Mouse (Mus musculus): ENCODE measurements around the gene Exo5. TPM values are rescaled to one million over a fixed set of nuclear protein-coding genes. Genes with fewer than 3 reads are reported as not detected.

Gene Exo5
- polyA plus RNA-seq, 1 experiment from 2014 or later: 44.6 TPM

DNA sequence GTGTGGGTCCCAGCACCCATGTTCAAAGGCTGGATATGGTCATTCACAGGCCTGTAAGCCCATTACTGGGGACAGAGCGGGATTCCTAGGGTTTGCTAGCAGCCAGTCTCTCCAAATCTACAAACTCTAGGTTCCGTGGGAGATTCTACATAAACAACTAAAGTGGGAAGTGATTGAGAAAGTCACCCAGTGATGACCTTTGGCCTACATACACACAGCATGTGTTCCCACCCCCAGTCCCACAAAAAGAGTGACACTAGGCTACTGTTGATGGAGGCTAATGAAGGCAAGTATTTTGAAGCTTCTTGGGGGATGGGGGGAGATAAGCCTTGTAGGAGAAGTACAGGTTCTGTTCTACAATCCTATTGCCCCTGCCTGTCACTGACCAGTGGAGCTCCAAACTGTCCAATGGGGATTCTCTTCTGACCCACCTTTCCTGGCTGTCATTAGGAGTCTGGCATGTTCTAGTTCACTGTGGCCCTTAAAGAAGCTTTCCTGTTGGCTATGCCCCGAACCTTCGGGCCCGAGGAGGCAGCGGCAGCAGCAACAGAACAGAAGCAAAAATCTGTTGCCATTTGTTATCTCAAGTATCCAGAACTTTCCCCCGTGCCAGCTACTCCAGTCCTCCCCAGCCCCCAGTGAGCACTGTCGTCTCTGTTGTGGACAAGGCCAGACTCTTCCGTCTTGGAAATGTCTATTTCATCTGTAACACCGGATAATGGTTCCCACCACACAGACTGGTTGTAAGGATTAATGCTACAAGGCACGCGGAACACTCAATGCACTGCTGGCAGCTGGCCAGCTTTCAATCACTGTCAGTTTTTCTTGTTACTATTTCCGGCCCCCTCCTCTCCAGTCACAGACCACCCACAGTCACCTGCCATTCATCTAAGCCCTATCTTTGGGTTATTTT lies 39.4 kb downstream of the Exo5 start:
- H3K36me3 ChIP-seq (ENCODE audit: control insufficient read depth, insufficient read depth): no peaks in the 10 kb centered on the region
- H3K27ac ChIP-seq (ENCODE audit: low read length): no peak overlapping the region; the same call in 1 of the 2 replicates
- H3K4me2 ChIP-seq (ENCODE audit: low read length): 0 out of 2 replicates have a peak overlapping the region, but pooled peaks have one; percentile 3
- WGBS: 35% methylated on average over 13 of the region's 13 CpGs
- peaks cover 24% of the 10 kb centered on the region for H3K4me1 ChIP-seq (replicated peaks; ENCODE audit: control insufficient read depth, insufficient read depth, low read length)
- no peaks in the 10 kb centered on the region for H3K27me3 ChIP-seq (replicated peaks; ENCODE audit: control insufficient read depth, insufficient read depth, low read length)
- no peak for ATAC-seq
- H3K9ac ChIP-seq (replicated peaks; ENCODE audit: low read depth, low read length): no peak overlapping the region
- H3K9me3 ChIP-seq (ENCODE audit: control insufficient read depth, low read length): no peaks in the 10 kb centered on the region
- H3K4me3 ChIP-seq (replicated peaks; ENCODE audit: low read length): no peak overlapping the region

DNA sequence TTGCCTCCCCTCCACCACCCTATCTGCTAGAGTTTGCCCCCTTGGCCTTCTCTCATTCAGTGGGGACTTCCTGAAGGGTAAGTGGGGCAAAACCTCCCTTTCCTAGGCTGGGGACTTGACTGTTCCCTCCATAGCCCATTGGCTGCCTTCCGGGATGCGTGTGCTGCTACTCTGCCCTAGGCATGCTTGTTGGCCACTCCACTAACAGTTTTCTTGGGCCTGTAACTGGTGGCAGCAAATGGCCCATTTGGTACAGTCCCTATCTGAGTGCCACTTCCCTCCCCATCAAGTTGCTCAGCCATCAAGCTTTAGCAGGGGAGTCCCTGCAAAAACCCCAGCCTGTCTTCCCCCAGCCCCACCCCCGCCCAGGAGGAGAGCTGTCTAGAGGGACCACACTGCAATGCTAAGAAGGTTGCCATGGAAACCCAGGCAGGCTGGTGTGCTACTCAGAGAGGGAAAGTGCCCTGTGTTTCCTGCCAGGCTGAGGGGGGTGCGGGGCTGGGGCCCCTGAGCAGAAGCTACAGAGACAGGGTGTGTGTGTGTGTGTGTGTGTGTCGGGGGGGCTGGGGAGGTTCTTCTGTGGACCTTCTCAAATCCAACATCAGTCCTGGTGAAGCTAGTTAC lies 42.7 kb downstream of the Exo5 start:
- peaks cover 33% of the 10 kb centered on the region for H3K4me1 ChIP-seq (replicated peaks; ENCODE audit: control insufficient read depth, insufficient read depth, low read length)

DNA sequence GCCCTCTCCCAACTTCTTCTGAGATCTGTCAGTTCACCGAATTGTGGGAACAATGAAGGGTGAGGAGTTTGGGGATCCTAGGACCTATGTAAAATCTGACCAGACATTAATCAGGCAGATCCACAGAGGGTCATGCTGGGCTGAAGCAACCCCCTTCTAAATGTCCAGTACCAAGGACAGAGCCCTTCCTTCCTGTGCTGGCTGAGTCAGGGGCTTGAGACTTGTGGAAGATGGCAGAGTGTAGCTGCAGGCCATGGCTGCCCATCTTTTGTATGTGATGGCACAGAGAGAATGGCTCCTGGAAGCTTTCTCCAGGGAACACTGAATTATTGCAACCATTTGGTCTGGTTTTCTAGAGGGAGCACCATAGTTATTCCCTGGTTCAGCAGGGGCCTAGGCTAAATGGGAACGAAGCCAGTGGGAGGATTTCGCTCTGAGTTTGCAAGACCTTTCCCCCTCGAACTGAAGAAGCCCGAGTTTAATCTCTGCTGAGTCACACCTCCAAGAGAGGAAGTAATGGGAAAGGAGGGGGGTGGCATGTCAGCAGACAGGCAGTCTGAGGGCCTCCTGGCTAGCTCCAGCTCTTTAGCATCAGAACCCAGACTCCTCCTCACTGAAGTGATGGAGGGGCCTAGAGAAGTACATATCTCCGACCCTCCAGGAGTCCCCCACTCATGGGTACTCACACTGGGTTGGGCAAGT lies 43.9 kb downstream of the Exo5 start:
- no peak overlapping the region for H3K9ac ChIP-seq (replicated peaks; ENCODE audit: low read depth, low read length)
- 61% methylated on average over 6 of the region's 6 CpGs for WGBS
- no peaks in the 10 kb centered on the region for H3K36me3 ChIP-seq (ENCODE audit: control insufficient read depth, insufficient read depth)
- H3K9me3 ChIP-seq (ENCODE audit: control insufficient read depth, low read length): no peaks in the 10 kb centered on the region
- H3K4me3 ChIP-seq (replicated peaks; ENCODE audit: low read length): no peak overlapping the region
- no peaks in the 10 kb centered on the region for H3K27me3 ChIP-seq (replicated peaks; ENCODE audit: control insufficient read depth, insufficient read depth, low read length)
- no peak for ATAC-seq
- no peak overlapping the region for H3K4me2 ChIP-seq (ENCODE audit: low read length)
- H3K27ac ChIP-seq (ENCODE audit: low read length): no peak overlapping the region
- peaks cover 34% of the 10 kb centered on the region for H3K4me1 ChIP-seq (replicated peaks; ENCODE audit: control insufficient read depth, insufficient read depth, low read length)

More for the DNA sequence above, 42.7 kb downstream of the Exo5 start:
- Histone ChIP-seq H3K9me3 (ENCODE audit: control insufficient read depth, low read length) (no peaks in the 10 kb centered on the region), H3K27ac (ENCODE audit: low read length) (no peak overlapping the region), H3K36me3 (ENCODE audit: control insufficient read depth, insufficient read depth) (no peaks in the 10 kb centered on the region), H3K27me3 (replicated peaks; ENCODE audit: control insufficient read depth, insufficient read depth, low read length) (no peaks in the 10 kb centered on the region), H3K4me2 (ENCODE audit: low read length) (no peak overlapping the region), H3K4me3 (replicated peaks; ENCODE audit: low read length) (no peak overlapping the region), H3K9ac (replicated peaks; ENCODE audit: low read depth, low read length) (no peak overlapping the region)
- peak; percentile 90 for ATAC-seq
- WGBS: 28% methylated on average over 5 of the region's 5 CpGs

DNA sequence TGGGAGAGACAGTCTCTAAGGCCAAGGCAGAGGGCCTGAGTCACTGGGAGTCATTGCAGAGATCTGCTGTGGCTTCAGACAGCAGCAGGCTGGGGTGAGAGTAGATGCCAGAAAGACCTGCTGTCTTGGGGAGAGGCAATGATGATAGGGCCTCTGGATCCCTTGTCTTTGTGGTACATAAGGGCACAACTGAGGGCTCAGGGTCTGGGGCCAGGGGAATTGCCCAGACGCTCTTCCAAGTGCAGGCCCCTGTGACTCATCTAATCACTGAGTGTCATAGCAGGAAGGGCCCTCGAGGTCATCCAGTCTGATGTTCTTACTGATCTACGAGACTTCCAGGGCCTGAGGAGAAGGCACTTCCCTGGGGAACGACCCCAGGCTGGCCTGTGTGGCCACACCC lies 45.4 kb downstream of the Exo5 start:
- no peaks in the 10 kb centered on the region for H3K27me3 ChIP-seq (replicated peaks; ENCODE audit: control insufficient read depth, insufficient read depth, low read length)
- H3K4me3 ChIP-seq (replicated peaks; ENCODE audit: low read length): no peak overlapping the region
- no peaks in the 10 kb centered on the region for H3K36me3 ChIP-seq (ENCODE audit: control insufficient read depth, insufficient read depth)
- H3K27ac ChIP-seq (ENCODE audit: low read length): no peak overlapping the region
- no peak overlapping the region for H3K9ac ChIP-seq (replicated peaks; ENCODE audit: low read depth, low read length)
- H3K9me3 ChIP-seq (ENCODE audit: control insufficient read depth, low read length): no peaks in the 10 kb centered on the region
- no peak overlapping the region for H3K4me2 ChIP-seq (ENCODE audit: low read length)
- WGBS: 69% methylated on average over 4 of the region's 4 CpGs
- no peak for ATAC-seq
- peaks cover 25% of the 10 kb centered on the region for H3K4me1 ChIP-seq (replicated peaks; ENCODE audit: control insufficient read depth, insufficient read depth, low read length)

DNA sequence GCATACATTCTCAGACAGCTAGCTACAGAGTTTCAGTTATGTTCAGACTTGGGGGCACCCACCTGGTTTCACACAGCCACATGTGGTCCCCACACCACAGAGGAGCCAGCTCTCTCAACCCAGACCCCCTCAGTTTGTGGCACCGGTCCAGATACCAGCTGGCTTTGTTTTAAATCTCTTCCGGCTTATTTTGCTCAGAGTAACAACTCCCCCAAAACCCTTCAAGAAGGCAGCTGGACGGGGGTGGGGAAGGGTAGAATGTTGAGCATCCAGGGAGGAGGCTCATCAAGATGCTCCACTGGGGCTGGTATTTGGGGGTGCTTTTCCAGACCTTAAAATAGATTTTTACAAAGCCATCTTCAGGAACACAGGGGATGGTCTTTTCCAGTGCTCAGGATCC lies 46.1 kb downstream of the Exo5 start:
- no peak overlapping the region for H3K27ac ChIP-seq (ENCODE audit: low read length)
- H3K4me3 ChIP-seq (replicated peaks; ENCODE audit: low read length): no peak overlapping the region
- H3K4me2 ChIP-seq (ENCODE audit: low read length): no peak overlapping the region
- no peaks in the 10 kb centered on the region for H3K9me3 ChIP-seq (ENCODE audit: control insufficient read depth, low read length)
- no peaks in the 10 kb centered on the region for H3K27me3 ChIP-seq (replicated peaks; ENCODE audit: control insufficient read depth, insufficient read depth, low read length)
- H3K36me3 ChIP-seq (ENCODE audit: control insufficient read depth, insufficient read depth): no peaks in the 10 kb centered on the region
- ATAC-seq: no peak
- no peak overlapping the region for H3K9ac ChIP-seq (replicated peaks; ENCODE audit: low read depth, low read length)
- 26% methylated on average over 3 of the region's 3 CpGs for WGBS
- peaks cover 25% of the 10 kb centered on the region for H3K4me1 ChIP-seq (replicated peaks; ENCODE audit: control insufficient read depth, insufficient read depth, low read length)

DNA sequence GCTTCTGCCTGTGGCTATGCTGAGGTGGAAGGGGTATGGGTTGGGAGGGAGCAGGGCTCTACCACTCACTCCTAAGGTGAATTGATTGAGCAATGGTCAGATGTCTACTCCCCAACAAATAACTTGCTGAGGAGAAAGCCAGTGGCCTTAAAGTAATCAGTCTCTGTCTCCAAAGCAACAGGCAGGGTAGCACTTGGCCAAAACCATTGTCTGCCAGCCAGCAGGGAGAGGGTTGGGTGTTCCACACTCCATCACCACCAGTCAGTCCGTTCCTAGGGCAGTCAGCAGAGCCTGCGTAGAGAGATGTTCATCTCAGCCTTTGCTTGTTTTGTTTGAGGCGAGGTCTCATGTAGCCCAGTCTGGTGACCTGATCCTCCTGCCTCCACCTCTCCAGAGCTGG lies 48.9 kb downstream of the Exo5 start:
- no peaks in the 10 kb centered on the region for H3K27me3 ChIP-seq (replicated peaks; ENCODE audit: control insufficient read depth, insufficient read depth, low read length)

More for the DNA sequence above, 48.9 kb downstream of the Exo5 start:
- no peak overlapping the region for H3K4me2 ChIP-seq (ENCODE audit: low read length)
- H3K36me3 ChIP-seq (ENCODE audit: control insufficient read depth, insufficient read depth): no peaks in the 10 kb centered on the region
- 61% methylated on average over 3 of the region's 3 CpGs for WGBS
- no peak for ATAC-seq
- H3K9me3 ChIP-seq (ENCODE audit: control insufficient read depth, low read length): no peaks in the 10 kb centered on the region
- H3K4me1 ChIP-seq (replicated peaks; ENCODE audit: control insufficient read depth, insufficient read depth, low read length): peaks cover 12% of the 10 kb centered on the region
- H3K9ac ChIP-seq (replicated peaks; ENCODE audit: low read depth, low read length): no peak overlapping the region
- H3K27ac ChIP-seq (ENCODE audit: low read length): no peak overlapping the region
- H3K4me3 ChIP-seq (replicated peaks; ENCODE audit: low read length): no peak overlapping the region

Small RNA genes within 50 kb of the gene (microRNA-seq; reads per million reads assigned to microRNA genes)
- 0.62 reads per million for gene Mir7015

Other genes with a start within 250 kb of the Exo5 start
- 8.7 and 11.1 TPM in 2 replicates for gene Kcnq4, start 176.4 kb downstream of the Exo5 start, polyA plus RNA-seq (2015; fragmentation: Nextera tagmentation; extraction: Ambion mirVana)
- gene Nfyc, start 93.4 kb downstream of the Exo5 start, polyA plus RNA-seq (2015; fragmentation: Nextera tagmentation; extraction: Ambion mirVana): 96.5 and 107 TPM in 2 replicates
- 9.6 and 14.1 TPM in 2 replicates for gene Rims3, start 70.2 kb downstream of the Exo5 start, polyA plus RNA-seq (2015; fragmentation: Nextera tagmentation; extraction: Ambion mirVana)
- 5.3 and 5.6 TPM in 2 replicates for gene Zfp69, start 26.7 kb upstream of the Exo5 start, polyA plus RNA-seq (2015; fragmentation: Nextera tagmentation; extraction: Ambion mirVana)
- 34.4 and 36.8 TPM in 2 replicates for gene Smap2, start 92.2 kb upstream of the Exo5 start, polyA plus RNA-seq (2015; fragmentation: Nextera tagmentation; extraction: Ambion mirVana)
- 4.6 and 5.5 TPM in 2 replicates for gene Col9a2, start 114.4 kb upstream of the Exo5 start, polyA plus RNA-seq (2015; fragmentation: Nextera tagmentation; extraction: Ambion mirVana)
- gene Zmpste24, start 173.2 kb upstream of the Exo5 start, polyA plus RNA-seq (2015; fragmentation: Nextera tagmentation; extraction: Ambion mirVana): 27.4 and 32.1 TPM in 2 replicates
- not detected in 2 replicates for gene Tmco2, start 184.2 kb upstream of the Exo5 start, polyA plus RNA-seq (2015; fragmentation: Nextera tagmentation; extraction: Ambion mirVana)

All from forebrain, embryonic 16.5 days (tissue).